Mouse (Mus musculus) hindbrain, embryonic 10.5 days (tissue): ENCODE results near the gene En1. TPM values are rescaled to one million over a fixed set of nuclear protein-coding genes. Genes with fewer than 3 reads are reported as not detected.
A peak's percentile ranks its signal among the peaks of the same experiment; 100 is the strongest.

Experiments
- DNase-seq: peaks from one replicate; pipeline ENCODE4 v3.0.0-alpha.2; 2017; ENCODE audit warnings: low spot score
- H3K27ac ChIP-seq: fragments of 300-500 bp; sonication (generic); 2 replicates; pipeline ENCODE4 v1.5.1; 2016; ENCODE audit warnings: mild to moderate bottlenecking, moderate library complexity
- H3K27me3 ChIP-seq: fragments of 300-500 bp; sonication (generic); 2 replicates; pipeline ENCODE4 v1.6.1; 2016; ENCODE audit warnings: mild to moderate bottlenecking; ENCODE audit not compliant: poor library complexity, insufficient read depth, severe bottlenecking
- H3K36me3 ChIP-seq: fragments of 300-500 bp; sonication (generic); 2 replicates; pipeline ENCODE4 v1.6.1; 2016; ENCODE audit warnings: mild to moderate bottlenecking, moderate library complexity
- H3K4me1 ChIP-seq: fragments of 300-500 bp; sonication (generic); replicated peaks from 2 replicates; pipeline ENCODE4 v1.6.1; 2016; ENCODE audit warnings: mild to moderate bottlenecking
- H3K4me3 ChIP-seq: fragments of 300-500 bp; sonication (generic); 2 replicates; pipeline ENCODE4 v1.5.1; 2016; ENCODE audit warnings: mild to moderate bottlenecking, moderate library complexity
- H3K9me3 ChIP-seq: fragments of 300-500 bp; sonication (generic); 2 replicates; pipeline ENCODE4 v1.6.1; 2016; ENCODE audit warnings: mild to moderate bottlenecking, moderate library complexity
- WGBS: fragments of 180-500 bp; shearing (Covaris S2); methylation state at CpG from one replicate; pipeline ENCODE4 v1.1.7; 2016; 5-methylcytosine and 5-hydroxymethylcytosine counted together
- polyA plus RNA-seq: library from polyadenylated mRNA; unstranded; fragments of >200 nt; fragmentation: Nextera tagmentation; extraction: Ambion mirVana; gene quantifications from 2 replicates; pipeline ENCODE4 v1.2.1, GENCODE M21; 2016

The En1 gene
- polyA plus RNA-seq, 1 experiment from 2014 or later = 3.5 TPM

DNA sequence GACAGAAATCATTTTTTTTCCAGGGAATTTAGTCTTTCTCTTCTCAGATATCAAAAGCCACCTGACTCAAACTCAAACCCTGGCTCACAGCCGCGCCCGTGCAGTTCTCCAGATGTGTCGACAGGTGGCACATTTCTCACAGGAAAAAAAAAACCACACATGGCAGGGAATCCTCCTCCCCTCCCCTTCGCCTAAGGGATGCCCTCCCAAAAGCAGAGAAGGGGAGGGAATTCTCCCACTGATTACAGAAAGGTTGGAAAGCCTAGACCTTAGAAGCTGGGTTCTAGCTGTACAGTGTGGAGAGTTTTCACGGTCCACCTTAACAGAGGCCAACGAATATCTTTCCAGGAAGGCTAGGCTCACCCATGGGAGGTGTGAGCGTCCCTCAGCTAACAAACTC is 7.6 kb upstream of the En1 start:
- Histone ChIP-seq H3K9me3 (no peaks in the 10 kb centered on the region), H3K4me3 (no peak overlapping the region), H3K36me3 (no peaks in the 10 kb centered on the region), H3K4me1 (peaks cover 17% of the 10 kb centered on the region), H3K27me3 (peaks cover 100% of the 10 kb centered on the region), H3K27ac (0 out of 2 replicates have a peak overlapping the region, but pooled peaks have one; percentile 16)
- WGBS = under 1% methylated on average over 8 of the region's 8 CpGs
- peak; percentile 57 for DNase-seq

DNA sequence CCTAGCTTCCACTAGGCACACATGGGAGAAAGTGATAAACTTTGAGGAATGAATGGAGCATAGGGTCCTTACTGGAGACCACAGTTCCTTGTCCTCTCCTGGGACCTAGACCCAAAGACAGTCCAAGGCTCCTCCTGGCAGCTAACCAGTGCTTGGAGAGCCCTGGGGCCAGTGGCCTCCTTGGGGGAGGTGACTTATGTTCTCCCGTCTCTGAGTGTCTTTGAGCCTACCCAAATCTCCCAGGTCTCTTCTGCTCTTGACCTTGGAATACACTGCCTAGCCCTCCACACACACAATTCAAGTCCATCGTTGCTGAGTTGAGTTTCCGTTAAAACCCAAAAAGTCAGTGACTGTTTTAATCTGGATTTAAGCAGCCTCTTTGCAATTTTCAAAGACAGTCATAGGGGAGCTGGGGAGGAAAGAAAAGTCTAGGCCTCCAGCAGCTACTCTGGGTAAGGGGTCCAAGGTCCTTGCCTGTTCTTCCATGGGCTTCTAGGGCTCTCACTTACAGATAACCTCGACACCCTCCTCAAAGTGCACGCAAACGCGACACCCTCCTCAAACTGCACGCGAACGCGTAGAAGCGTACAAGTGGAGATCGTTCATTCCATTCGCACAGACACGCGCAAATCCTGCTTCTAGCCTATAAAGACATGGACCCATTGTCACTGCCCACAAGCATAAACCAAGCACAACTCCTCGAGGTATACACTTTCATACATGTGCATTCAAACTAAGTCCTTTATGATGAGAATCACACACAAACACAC is 6.6 kb upstream of the En1 start:
- DNase-seq = peak; percentile 14
- peaks cover 100% of the 10 kb centered on the region for H3K27me3 ChIP-seq
- H3K36me3 ChIP-seq = no peaks in the 10 kb centered on the region
- no peaks in the 10 kb centered on the region for H3K9me3 ChIP-seq
- H3K4me3 ChIP-seq = peak overlapping the region; percentile 66
- 1% methylated on average over 17 of the region's 17 CpGs for whole genome bisulfite sequencing
- peaks cover 19% of the 10 kb centered on the region for H3K4me1 ChIP-seq
- H3K27ac ChIP-seq = peak overlapping the region; percentile 83

DNA sequence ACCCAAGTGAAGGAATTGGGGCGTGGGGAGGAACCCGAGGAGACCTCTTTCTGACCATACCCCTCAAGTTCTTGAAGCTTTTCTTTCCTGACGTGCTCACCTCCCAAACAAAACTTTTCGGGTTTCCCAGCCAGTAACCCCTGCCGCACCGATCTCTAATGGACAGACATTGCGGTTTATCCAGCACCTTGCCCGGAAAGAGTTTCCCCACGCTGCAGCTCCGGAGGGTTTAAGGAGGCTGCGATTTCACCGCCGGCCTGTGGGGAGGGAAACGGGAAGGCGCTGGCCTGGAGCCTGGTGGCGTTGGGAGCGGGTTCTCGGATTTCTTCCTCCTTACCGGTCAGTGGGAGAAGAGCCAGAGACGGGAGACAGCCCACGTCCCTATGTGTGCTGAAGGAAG is 5.9 kb upstream of the En1 start:
- DNase-seq = peak; percentile 64
- WGBS = under 1% methylated on average over 21 of the region's 21 CpGs

DNA sequence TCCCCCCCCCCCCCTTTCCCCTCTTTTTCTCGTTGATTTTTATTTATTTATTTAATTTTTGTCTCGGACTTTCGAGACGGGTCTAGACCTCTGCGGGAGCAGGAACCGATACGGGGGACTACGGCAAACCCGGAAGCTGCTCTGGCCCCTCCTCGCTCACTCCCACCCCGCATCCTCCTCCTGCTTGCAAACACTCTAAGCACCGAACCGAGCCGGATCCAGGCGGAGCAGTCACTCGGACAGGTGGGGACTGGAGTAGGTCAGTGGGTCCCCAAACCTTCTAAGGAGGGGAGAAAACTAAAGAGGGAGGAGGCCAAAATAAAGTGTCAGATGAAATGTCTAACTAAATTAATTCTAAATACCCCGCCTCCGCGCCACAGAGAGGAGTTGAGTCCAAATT is 5.4 kb upstream of the En1 start:
- peaks cover 13% of the 10 kb centered on the region; the same call in 1 of the 2 replicates for H3K4me1 ChIP-seq
- H3K27me3 ChIP-seq = peaks cover 100% of the 10 kb centered on the region
- H3K36me3 ChIP-seq = no peaks in the 10 kb centered on the region
- H3K27ac ChIP-seq = peak overlapping the region; percentile 83
- DNase-seq = peak; percentile 44
- WGBS = under 1% methylated on average over 19 of the region's 19 CpGs
- peak overlapping the region; percentile 66 for H3K4me3 ChIP-seq
- no peaks in the 10 kb centered on the region for H3K9me3 ChIP-seq

More for the DNA sequence above, 5.9 kb upstream of the En1 start:
- H3K36me3 ChIP-seq = no peaks in the 10 kb centered on the region
- H3K4me3 ChIP-seq = peak overlapping the region; percentile 66
- H3K27me3 ChIP-seq = peaks cover 100% of the 10 kb centered on the region
- peak overlapping the region; percentile 83 for H3K27ac ChIP-seq
- H3K4me1 ChIP-seq = peaks cover 15% of the 10 kb centered on the region
- no peaks in the 10 kb centered on the region for H3K9me3 ChIP-seq

DNA sequence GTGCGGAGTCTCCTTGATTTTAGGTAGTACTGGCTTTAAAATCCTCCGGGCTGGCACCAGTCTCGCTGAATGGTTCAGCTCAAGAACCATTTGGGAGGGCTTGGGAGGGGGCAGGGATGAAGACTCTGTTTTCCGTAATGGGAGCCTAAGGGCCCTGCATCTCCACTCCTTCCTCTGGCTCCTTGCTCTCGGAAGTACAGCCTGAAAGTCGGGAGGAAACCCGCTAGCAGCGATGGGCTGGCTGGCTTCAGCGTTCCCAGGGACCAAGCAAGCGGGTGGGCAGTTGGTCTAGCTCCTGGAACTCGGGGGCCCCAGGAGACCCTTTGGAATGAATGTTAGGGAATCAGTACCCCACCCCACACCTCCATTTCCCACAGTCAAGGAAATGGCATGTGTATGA is 4.9 kb upstream of the En1 start:
- Histone ChIP-seq H3K9me3 (no peaks in the 10 kb centered on the region), H3K4me1 (peaks cover 16% of the 10 kb centered on the region), H3K27me3 (peaks cover 100% of the 10 kb centered on the region), H3K27ac (peak overlapping the region; percentile 83), H3K4me3 (peak overlapping the region; percentile 66), H3K36me3 (no peaks in the 10 kb centered on the region)
- DNase-seq = peak; percentile 52
- under 1% methylated on average over 11 of the region's 11 CpGs for WGBS

DNA sequence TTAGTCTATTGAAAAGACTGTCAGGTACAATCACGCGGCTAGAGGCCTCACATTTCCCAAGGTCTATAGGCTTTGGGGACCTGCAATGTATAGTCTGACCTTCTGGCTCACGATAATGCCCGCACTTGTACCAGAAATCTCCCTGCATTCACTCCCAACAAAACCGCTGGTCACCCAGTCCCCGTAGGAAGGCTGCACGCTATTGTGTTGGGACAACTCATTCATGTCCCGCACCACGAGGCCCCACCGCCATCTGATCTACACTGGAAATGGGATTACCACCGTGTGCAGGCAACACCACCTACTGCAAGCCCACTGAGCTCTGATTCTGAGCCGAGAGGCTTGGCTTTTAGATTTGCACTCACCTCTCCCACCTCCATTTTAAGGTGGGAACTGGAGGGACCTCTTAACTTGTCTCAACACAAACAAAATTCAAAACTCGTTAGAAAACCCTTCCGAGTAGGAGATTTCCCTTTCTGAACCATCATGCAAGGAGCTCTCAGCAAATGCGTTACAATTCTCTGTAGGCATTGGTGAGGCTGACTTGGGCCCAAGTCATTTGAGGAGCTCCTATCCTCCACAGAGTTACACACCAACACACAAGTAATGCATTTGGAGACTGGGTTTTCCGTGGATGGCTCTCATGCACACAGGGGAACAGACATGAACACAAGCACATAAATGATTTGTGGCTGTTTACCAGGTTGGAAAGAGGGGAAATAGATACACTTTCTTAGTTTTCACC is 3.9 kb upstream of the En1 start:
- H3K27ac ChIP-seq = peak overlapping the region; percentile 83
- WGBS = 1% methylated on average over 16 of the region's 16 CpGs
- peaks cover 100% of the 10 kb centered on the region for H3K27me3 ChIP-seq
- no peaks in the 10 kb centered on the region for H3K36me3 ChIP-seq
- peak overlapping the region; percentile 66 for H3K4me3 ChIP-seq
- no peaks in the 10 kb centered on the region for H3K9me3 ChIP-seq
- DNase-seq = peak; percentile 48
- peaks cover 25% of the 10 kb centered on the region for H3K4me1 ChIP-seq

DNA sequence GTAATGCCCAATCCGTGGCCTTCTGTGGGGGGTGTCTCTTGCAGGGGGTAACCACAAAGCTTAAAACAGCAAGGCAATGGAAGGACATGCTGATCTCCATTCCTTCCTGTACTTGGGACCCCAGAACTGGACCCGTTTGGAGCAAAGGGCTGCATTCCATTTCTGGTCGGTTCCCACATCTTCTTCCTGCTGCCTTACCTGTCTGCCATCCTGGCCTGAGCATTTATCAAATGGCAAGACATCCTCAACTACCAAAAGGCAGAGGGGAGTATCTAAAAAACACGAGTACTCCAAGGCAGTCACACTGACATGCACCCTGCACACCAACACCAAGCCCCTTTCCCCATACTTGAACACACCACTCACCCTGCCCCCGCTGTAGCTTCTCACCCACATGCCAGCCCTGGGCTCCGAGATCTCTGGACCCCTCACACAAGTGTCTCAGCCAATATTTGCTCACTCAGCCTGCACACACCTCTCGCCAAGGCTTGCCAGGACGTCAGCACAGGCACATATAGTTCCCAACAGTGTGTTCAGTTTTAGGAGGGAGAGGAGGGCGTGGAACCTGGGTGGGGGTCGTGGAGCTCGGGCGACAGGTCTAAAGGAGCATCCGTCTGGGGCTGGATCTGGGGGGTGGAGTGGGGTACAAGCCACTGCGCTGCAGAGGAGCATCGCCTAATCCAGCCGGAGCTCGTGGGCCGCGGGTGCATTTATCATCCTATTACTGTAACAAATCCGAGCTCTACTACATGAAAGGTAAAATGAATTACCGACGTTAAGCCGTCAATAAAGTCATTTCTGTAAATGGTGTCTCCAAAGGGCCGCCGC is 2.7 kb upstream of the En1 start:
- H3K4me1 ChIP-seq = peaks cover 33% of the 10 kb centered on the region
- DNase-seq = peak; percentile 53
- H3K36me3 ChIP-seq = no peaks in the 10 kb centered on the region
- peak overlapping the region; percentile 83 for H3K27ac ChIP-seq
- H3K9me3 ChIP-seq = no peaks in the 10 kb centered on the region
- H3K27me3 ChIP-seq = peaks cover 100% of the 10 kb centered on the region
- 1% methylated on average over 25 of the region's 25 CpGs for WGBS
- peak overlapping the region; percentile 66 for H3K4me3 ChIP-seq

DNA sequence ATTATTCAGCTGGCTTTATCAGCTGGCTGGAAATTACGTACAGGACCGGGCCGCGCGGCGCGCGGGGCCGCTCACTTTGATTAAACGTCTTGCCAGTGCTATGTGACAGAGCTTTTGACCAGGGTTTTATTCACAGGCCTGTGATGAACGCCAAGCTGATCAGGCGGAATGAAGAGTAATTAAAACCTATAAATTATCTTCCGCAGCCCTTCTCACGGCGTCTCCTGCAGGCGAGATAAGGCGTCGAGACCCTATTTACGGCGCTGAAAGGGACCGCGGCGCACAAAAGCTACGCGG is 2.1 kb upstream of the En1 start:
- peaks cover 39% of the 10 kb centered on the region for H3K4me1 ChIP-seq
- peak overlapping the region; percentile 83 for H3K27ac ChIP-seq
- peaks cover 100% of the 10 kb centered on the region for H3K27me3 ChIP-seq
- peak; percentile 62 for DNase-seq
- H3K36me3 ChIP-seq = no peaks in the 10 kb centered on the region
- H3K9me3 ChIP-seq = no peaks in the 10 kb centered on the region
- peak overlapping the region; percentile 66 for H3K4me3 ChIP-seq
- under 1% methylated on average over 25 of the region's 25 CpGs for WGBS

DNA sequence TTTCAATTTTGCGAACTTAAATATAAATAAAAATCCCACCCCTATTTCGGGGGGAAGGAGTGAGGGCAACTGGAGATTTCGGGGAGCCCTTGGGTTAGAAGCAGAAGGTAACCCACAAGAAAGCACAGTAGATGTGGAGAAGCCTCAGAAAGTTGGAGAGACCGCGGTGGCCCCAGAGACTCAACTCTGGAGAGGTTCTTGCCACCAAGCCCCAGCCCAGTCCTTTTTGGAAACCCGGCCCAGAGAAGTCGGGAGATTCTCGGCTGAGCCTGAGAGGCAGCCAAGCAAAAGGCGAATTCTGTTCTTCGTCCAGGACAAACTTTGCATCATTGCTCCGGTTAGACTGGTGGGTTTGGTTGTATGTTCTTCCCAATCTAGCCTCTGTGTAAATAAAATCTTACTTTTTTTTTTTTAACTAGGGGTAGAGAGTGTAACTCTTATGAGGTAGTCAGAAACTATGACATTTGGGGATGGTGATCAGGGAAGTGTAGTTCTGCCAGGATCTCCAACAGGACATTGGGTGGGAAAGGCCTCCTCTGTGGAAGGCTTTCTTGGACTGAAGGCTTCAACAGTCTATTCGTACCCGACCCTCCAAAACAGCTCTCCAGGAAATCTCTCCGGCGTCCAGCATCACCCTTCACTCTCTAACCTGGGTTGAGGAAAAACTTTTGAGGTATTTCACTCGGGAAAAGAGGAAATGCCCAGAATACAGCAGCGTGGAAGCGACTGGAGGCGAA is 1.5 kb upstream of the En1 start:
- peak overlapping the region; percentile 66 for H3K4me3 ChIP-seq
- peaks cover 100% of the 10 kb centered on the region for H3K27me3 ChIP-seq
- no peaks in the 10 kb centered on the region for H3K9me3 ChIP-seq
- peak; percentile 37 for DNase-seq
- H3K4me1 ChIP-seq = peaks cover 39% of the 10 kb centered on the region
- H3K36me3 ChIP-seq = no peaks in the 10 kb centered on the region
- 1% methylated on average over 19 of the region's 19 CpGs for WGBS
- H3K27ac ChIP-seq = peak overlapping the region; percentile 83

DNA sequence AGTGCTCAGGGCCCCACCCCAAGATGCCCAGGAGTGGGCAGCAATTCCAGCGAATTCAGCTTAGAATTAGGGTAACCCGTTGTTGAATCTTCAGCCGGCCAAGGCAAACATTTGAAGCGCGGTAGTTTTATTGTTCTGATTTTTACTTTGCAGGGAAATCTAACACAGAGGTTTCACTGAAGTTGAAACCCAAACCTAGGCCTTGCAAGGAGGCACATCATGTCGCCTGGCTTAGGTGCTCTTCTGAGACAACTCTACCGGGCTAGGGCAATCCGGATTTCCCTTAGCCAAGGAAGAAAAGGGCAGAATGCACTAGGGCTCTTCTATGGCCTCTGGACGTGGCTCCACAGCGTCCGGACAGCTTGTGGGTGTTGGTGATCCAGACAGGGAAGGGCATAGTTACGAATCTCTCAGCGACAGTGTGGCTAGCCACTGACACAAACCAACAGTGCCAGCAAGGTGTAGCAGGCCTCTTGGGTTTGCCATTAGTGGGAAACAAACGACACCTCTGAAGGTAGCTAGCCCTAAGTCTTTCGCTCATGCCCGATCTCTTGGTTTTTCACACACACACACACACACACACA is 873 bp upstream of the En1 start:
- H3K27me3 ChIP-seq = peaks cover 100% of the 10 kb centered on the region
- peak; percentile 57 for DNase-seq
- no peaks in the 10 kb centered on the region for H3K9me3 ChIP-seq
- 2% methylated on average over 16 of the region's 16 CpGs for WGBS
- H3K27ac ChIP-seq = peak overlapping the region; percentile 83
- no peaks in the 10 kb centered on the region for H3K36me3 ChIP-seq
- peaks cover 34% of the 10 kb centered on the region for H3K4me1 ChIP-seq
- peak overlapping the region; percentile 66 for H3K4me3 ChIP-seq

DNA sequence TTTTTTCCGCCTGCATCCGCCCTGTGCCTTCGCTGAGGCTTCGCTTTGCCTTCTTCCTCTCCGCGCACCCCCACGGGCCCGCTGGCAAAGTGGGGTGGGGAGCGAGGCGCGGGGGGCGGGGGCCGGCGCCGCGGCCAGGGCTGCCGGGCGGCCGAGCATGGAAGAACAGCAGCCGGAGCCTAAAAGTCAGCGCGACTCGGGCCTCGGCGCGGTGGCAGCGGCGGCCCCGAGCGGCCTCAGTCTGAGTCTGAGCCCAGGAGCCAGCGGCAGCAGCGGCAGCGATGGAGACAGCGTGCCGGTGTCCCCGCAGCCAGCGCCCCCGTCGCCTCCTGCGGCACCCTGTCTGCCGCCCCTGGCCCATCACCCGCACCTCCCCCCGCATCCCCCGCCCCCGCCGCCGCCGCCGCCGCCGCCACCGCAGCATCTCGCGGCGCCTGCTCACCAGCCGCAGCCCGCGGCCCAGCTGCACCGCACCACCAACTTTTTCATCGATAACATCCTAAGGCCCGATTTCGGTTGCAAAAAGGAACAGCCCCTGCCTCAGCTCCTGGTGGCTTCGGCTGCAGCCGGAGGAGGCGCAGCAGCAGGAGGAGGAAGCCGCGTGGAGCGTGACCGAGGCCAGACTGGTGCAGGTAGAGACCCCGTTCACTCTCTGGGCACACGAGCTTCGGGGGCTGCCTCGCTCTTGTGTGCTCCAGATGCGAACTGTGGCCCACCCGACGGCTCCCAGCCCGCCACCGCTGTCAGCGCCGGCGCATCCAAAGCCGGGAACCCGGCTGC is 848 bp downstream of the En1 start:
- peaks cover 98% of the 10 kb centered on the region for H3K27me3 ChIP-seq
- no peaks in the 10 kb centered on the region for H3K36me3 ChIP-seq
- no peaks in the 10 kb centered on the region for H3K9me3 ChIP-seq
- peak overlapping the region; percentile 66 for H3K4me3 ChIP-seq
- H3K4me1 ChIP-seq = peaks cover 38% of the 10 kb centered on the region
- peak overlapping the region; percentile 90 for H3K27ac ChIP-seq
- peak; percentile 69 for DNase-seq
- under 1% methylated on average over 82 of the region's 83 CpGs for WGBS
